In the genomic region with DNA sequence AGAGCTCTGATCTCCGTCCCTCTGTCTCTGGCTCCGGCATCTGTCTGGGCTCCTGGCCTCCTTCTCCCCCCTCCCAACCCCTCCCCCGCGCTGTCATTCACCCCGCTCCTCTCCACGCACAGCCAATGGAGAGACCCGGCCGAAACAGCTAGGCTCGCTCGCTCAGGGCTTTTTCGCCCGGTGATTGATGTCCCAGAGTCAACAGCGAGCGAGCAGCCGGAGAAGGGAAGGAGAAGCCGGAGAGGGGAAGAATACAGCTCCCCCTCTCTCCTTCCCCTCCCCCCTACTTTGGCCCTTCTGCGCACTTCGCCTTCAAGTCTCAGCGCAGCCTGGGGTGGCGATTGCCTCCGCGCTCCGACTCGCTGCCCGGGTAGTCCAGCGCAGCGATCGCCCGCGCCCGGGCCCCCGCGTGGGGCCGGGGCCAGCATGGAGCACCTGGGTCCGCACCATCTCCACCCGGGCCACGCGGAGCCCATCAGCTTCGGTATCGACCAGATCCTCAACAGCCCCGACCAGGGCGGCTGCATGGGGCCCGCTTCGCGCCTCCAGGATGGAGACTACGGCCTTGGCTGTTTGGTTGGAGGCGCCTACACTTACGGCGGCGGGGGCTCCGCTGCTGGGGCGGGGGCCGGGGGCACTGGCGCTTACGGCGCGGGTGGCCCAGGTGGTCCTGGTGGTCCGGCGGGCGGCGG, we compare ENCODE assay signal across 9 mouse cellular contexts. TPM values are rescaled to one million over a fixed set of nuclear protein-coding genes. Genes with fewer than 3 reads are reported as not detected.
DNase-seq lines count a peak whose midpoint lies in the region; ATAC-seq lines count a peak whose summit lies in the region.
"Had no signal": no experiment of that assay in that cellular context is flagged by ENCODE, and none has a peak within 500 bp of the region (broad histone marks: within the 10 kb centered on the region; RNA-seq: fewer than 3 reads in every experiment).

A gene (plus strand): TSS at position 191 of the 692 bp plus-strand sequence.

- no peak within 1 kb of the TSS for H3K27ac ChIP-seq in heart, embryonic 16.5 days (ENCODE audit: low read length)

- DNase-seq in gastrocnemius, postnatal 10 days, result peak; percentile 22
- DNase-seq in gastrocnemius, postnatal 36 days, result no peak
- peak; percentile 72 for DNase-seq in ES-CJ7 (ENCODE audit: low read depth, low spot score)
- peak; percentile 76 for DNase-seq in mesoderm, embryonic 11.5 days (ENCODE audit: low read depth, low spot score)
- DNase-seq in layer of hippocampus, postnatal 36 days, result no peak
- no peak for DNase-seq in adrenal gland, adult 2 months
- DNase-seq in right cerebral cortex, postnatal 10 days (ENCODE audit: low spot score in 2 of 2), result no peak

- intact Hi-C loops in gastrocnemius, postnatal 36 days (cut with DNase I), result no loop called here

- no peaks in the 10 kb centered on the region for H3K9me3 ChIP-seq in heart, embryonic 16.5 days (replicated peaks; ENCODE audit: control insufficient read depth, low read length)

- peak within 1 kb of the TSS; percentile 55 for H3K9ac ChIP-seq in heart, embryonic 16.5 days (ENCODE audit: low read length)

- no peaks in the 10 kb centered on the region for H3K36me3 ChIP-seq in heart, embryonic 16.5 days (ENCODE audit: control insufficient read depth, insufficient read depth)

- H3K4me1 ChIP-seq in heart, embryonic 16.5 days (ENCODE audit: control insufficient read depth, insufficient read depth, low read length), result peaks cover 10% of the 10 kb centered on the region

- peaks cover 95% of the 10 kb centered on the region for H3K27me3 ChIP-seq in heart, embryonic 16.5 days (ENCODE audit: control insufficient read depth, insufficient read depth, low read length)

- no peak for ATAC-seq in heart, embryonic 16.5 days (replicated peaks; ENCODE audit: extremely low read depth, insufficient read depth, low FRiP score)

- WGBS in heart, embryonic 16.5 days, result 2% methylated on average over 61 of the region's 61 CpGs

- H3K4me3 ChIP-seq in heart, embryonic 16.5 days (ENCODE audit: low read length), result peak within 1 kb of the TSS; percentile 50

- H3K4me2 ChIP-seq in heart, embryonic 16.5 days (ENCODE audit: low read depth, low read length), result peak within 1 kb of the TSS; percentile 61

RNA-seq across cellular contexts. Expression of the gene that starts here (rescaled TPM):
- total RNA-seq in gastrocnemius, postnatal 10 days (2021), result under 1 TPM in 1 of 2 experiments, not detected in 1; 0.18 TPM
- total RNA-seq in gastrocnemius, postnatal 36 days (2021), result not detected
- polyA plus RNA-seq in heart, embryonic 16.5 days (2015; fragmentation: Nextera tagmentation; extraction: Ambion mirVana), result 0.28 and 0.87 TPM in 2 replicates
- not detected for total RNA-seq in layer of hippocampus, postnatal 36 days (2021)
- total RNA-seq in adrenal gland, adult 2 months (2021), result not detected
- polyA plus RNA-seq in adrenal gland, adult 2 months (2012; rRNA removed), result not detected in 2 replicates
- polyA plus RNA-seq: small intestine, adult 2 months had no signal

Comparison
In these comparisons a context has a peak if more than half of its experiments do, and no peak if none do; other contexts are left out.
1. Peak in DNase-seq in gastrocnemius, postnatal 10 days; RNA of the gene not detected or under 1 TPM.
2. DNase-seq: peak in ES-CJ7 (single experiment) and mesoderm, embryonic 11.5 days (single experiment); none in gastrocnemius, postnatal 36 days (0 of 2), layer of hippocampus, postnatal 36 days (0 of 2), adrenal gland, adult 2 months (single experiment) and right cerebral cortex, postnatal 10 days (0 of 2).